Mouse (Mus musculus) MEL (cell line): ENCODE measurements around the gene Maf. TPM values are rescaled to one million over a fixed set of nuclear protein-coding genes. Genes with fewer than 3 reads are reported as not detected.

Source experiments
- DNase-seq: peaks from one replicate; pipeline ENCODE4 v3.0.0; 2011; ENCODE audit warnings: low read depth, low spot score
- H3K27ac ChIP-seq: 2 replicates; pipeline ENCODE4 v1.5.1; 2012; ENCODE audit warnings: low read depth, mild to moderate bottlenecking, control low read depth, low read length, moderate library complexity; ENCODE audit not compliant: control insufficient read depth
- H3K27me3 ChIP-seq, 2 experiments: fragments of 150-350 bp in 1 of 2; sonication (generic) in 1 of 2; 2 replicates each; pipeline ENCODE4 v1.6.1; 2012; ENCODE audit warnings: low read length in 2 of 2, mild to moderate bottlenecking in 2 of 2, improper control_type of control experiment in 1 of 2, moderate library complexity in 1 of 2; ENCODE audit not compliant: insufficient read depth in 2 of 2, control insufficient read depth in 1 of 2
- H3K36me3 ChIP-seq, 2 experiments: 2 replicates each; pipeline ENCODE4 v1.6.1; 2012 to 2014; ENCODE audit warnings: low read length in 2 of 2, improper control_type of control experiment in 1 of 2, inconsistent platforms in 1 of 2, mild to moderate bottlenecking in 1 of 2; ENCODE audit not compliant: insufficient read depth in 2 of 2, control insufficient read depth in 1 of 2
- H3K4me1 ChIP-seq, 2 experiments: fragments of 150-350 bp in 1 of 2; sonication (generic) in 1 of 2; 2 replicates each; pipeline ENCODE4 v1.6.1; 2012; ENCODE audit warnings: low read length in 2 of 2, improper control_type of control experiment in 1 of 2, mild to moderate bottlenecking in 1 of 2; ENCODE audit not compliant: insufficient read depth in 2 of 2, control insufficient read depth in 1 of 2
- H3K4me3 ChIP-seq, 2 experiments: fragments of 150-350 bp in 1 of 2; sonication (generic) in 1 of 2; 2 replicates each; pipeline ENCODE4 v1.5.1; 2012; ENCODE audit warnings: low read depth in 2 of 2, low read length in 2 of 2, mild to moderate bottlenecking in 2 of 2, moderate library complexity in 2 of 2, control low read depth in 1 of 2, improper control_type of control experiment in 1 of 2; ENCODE audit not compliant: control insufficient read depth in 1 of 2, insufficient read depth in 1 of 2
- H3K79me2 ChIP-seq: 2 replicates; pipeline ENCODE4 v1.6.1; 2012; ENCODE audit warnings: mild to moderate bottlenecking, low read length, moderate library complexity; ENCODE audit not compliant: control insufficient read depth, poor library complexity, insufficient read depth
- H3K9ac ChIP-seq: 2 replicates; pipeline ENCODE4 v1.6.1; 2012; ENCODE audit warnings: low read depth, mild to moderate bottlenecking, control low read depth, low read length, moderate library complexity; ENCODE audit not compliant: control insufficient read depth, poor library complexity, severe bottlenecking
- H3K9me3 ChIP-seq: fragments of 150-350 bp; sonication (generic); replicated peaks from 2 replicates; pipeline ENCODE4 v1.6.1; 2012; ENCODE audit warnings: mild to moderate bottlenecking, low read length, improper control_type of control experiment, moderate library complexity; ENCODE audit not compliant: insufficient read depth
- CHD2 ChIP-seq: IDR thresholded peaks from 2 replicates; pipeline ENCODE4 v1.6.1; 2011; ENCODE audit warnings: low read length, improper control_type of control experiment
- E2F4 ChIP-seq: IDR thresholded peaks from 2 replicates; pipeline ENCODE4 v1.6.1; 2011; ENCODE audit warnings: low read depth, low read length, improper control_type of control experiment, borderline replicate concordance
- ETS1 ChIP-seq: IDR thresholded peaks from 2 replicates; pipeline ENCODE4 v1.6.1; 2012; ENCODE audit warnings: low read depth, mild to moderate bottlenecking, inconsistent platforms, low read length, improper control_type of control experiment, moderate library complexity
- GABPA ChIP-seq: IDR thresholded peaks from 2 replicates; pipeline ENCODE4 v1.6.1; 2012; ENCODE audit warnings: low read depth, mild to moderate bottlenecking, inconsistent platforms, low read length, improper control_type of control experiment, moderate library complexity
- HCFC1 ChIP-seq: IDR thresholded peaks from 2 replicates; pipeline ENCODE4 v1.6.1; 2012; ENCODE audit warnings: low read depth, mild to moderate bottlenecking, inconsistent platforms, low read length, improper control_type of control experiment, moderate library complexity
- JUND ChIP-seq: IDR thresholded peaks from 2 replicates; pipeline ENCODE4 v1.6.1; 2011; ENCODE audit warnings: low read depth, mild to moderate bottlenecking, improper control_type of control experiment, low read length
- KAT2A ChIP-seq: conservative IDR thresholded peaks from 2 replicates; pipeline ENCODE4 v1.6.1; 2012; ENCODE audit warnings: low read depth, low read length, improper control_type of control experiment, inconsistent platforms
- MAFK ChIP-seq: IDR thresholded peaks from 2 replicates; pipeline ENCODE4 v1.6.1; 2011; ENCODE audit warnings: low read depth, mild to moderate bottlenecking, low read length, improper control_type of control experiment, borderline replicate concordance
- MAX ChIP-seq: IDR thresholded peaks from 2 replicates; pipeline ENCODE4 v1.6.1; 2011; ENCODE audit warnings: low read length, improper control_type of control experiment
- MXI1 ChIP-seq: IDR thresholded peaks from 2 replicates; pipeline ENCODE4 v1.6.1; 2011; ENCODE audit warnings: mild to moderate bottlenecking, low read depth, low read length, improper control_type of control experiment
- MYB ChIP-seq: IDR thresholded peaks from 2 replicates; pipeline ENCODE4 v1.6.1; 2011; ENCODE audit warnings: mild to moderate bottlenecking, low read depth, low read length, improper control_type of control experiment
- MYC ChIP-seq: IDR thresholded peaks from 2 replicates; pipeline ENCODE4 v1.6.1; 2011; ENCODE audit warnings: low read depth, mild to moderate bottlenecking, low read length, improper control_type of control experiment, moderate library complexity
- NELFE ChIP-seq: IDR thresholded peaks from 2 replicates; pipeline ENCODE4 v1.6.1; 2011; ENCODE audit warnings: low read depth, low read length, improper control_type of control experiment
- NRF1 ChIP-seq: IDR thresholded peaks from 2 replicates; pipeline ENCODE4 v1.6.1; 2014; ENCODE audit warnings: low read depth, mild to moderate bottlenecking, inconsistent platforms, low read length, improper control_type of control experiment, moderate library complexity; ENCODE audit not compliant: poor library complexity, insufficient read depth, severe bottlenecking
- POLR2AphosphoS5 ChIP-seq: IDR thresholded peaks from 2 replicates; pipeline ENCODE4 v1.6.1; 2012; ENCODE audit warnings: low read depth, borderline replicate concordance, mild to moderate bottlenecking, inconsistent platforms, low read length, moderate library complexity, mixed read lengths
- RCOR1 ChIP-seq: IDR thresholded peaks from 2 replicates; pipeline ENCODE4 v1.6.1; 2012; ENCODE audit warnings: low read depth, mild to moderate bottlenecking, inconsistent platforms, low read length, improper control_type of control experiment
- SMC3 ChIP-seq: IDR thresholded peaks from 2 replicates; pipeline ENCODE4 v1.6.1; 2011; ENCODE audit warnings: low read depth, low read length, improper control_type of control experiment
- TBP ChIP-seq: IDR thresholded peaks from 2 replicates; pipeline ENCODE4 v1.8.0; 2011; ENCODE audit warnings: low read depth, low read length, improper control_type of control experiment
- UBTF ChIP-seq: IDR thresholded peaks from 2 replicates; pipeline ENCODE4 v1.6.1; 2012; ENCODE audit warnings: low read depth, mild to moderate bottlenecking, inconsistent platforms, low read length, improper control_type of control experiment, moderate library complexity, borderline replicate concordance; ENCODE audit not compliant: insufficient read depth
- USF1 ChIP-seq: IDR thresholded peaks from 2 replicates; pipeline ENCODE4 v1.6.1; 2014; ENCODE audit warnings: low read depth, mild to moderate bottlenecking, inconsistent platforms, low read length, improper control_type of control experiment, moderate library complexity
- USF2 ChIP-seq, 2 experiments: IDR thresholded peaks; 2 replicates each; pipeline ENCODE4 v1.6.1; 2011 to 2012; ENCODE audit warnings: improper control_type of control experiment in 2 of 2, low read length in 2 of 2, borderline replicate concordance in 1 of 2, inconsistent platforms in 1 of 2, low read depth in 1 of 2, mild to moderate bottlenecking in 1 of 2; ENCODE audit not compliant: insufficient read depth in 1 of 2
- ZKSCAN1 ChIP-seq: IDR thresholded peaks from 2 replicates; pipeline ENCODE4 v1.6.1; 2012; ENCODE audit warnings: low read depth, mild to moderate bottlenecking, inconsistent platforms, low read length, improper control_type of control experiment, moderate library complexity
- ZMIZ1 ChIP-seq: IDR thresholded peaks from 2 replicates; pipeline ENCODE4 v1.6.1; 2012; ENCODE audit warnings: low read depth, mild to moderate bottlenecking, inconsistent platforms, low read length, improper control_type of control experiment, moderate library complexity
- polyA plus RNA-seq, 2 experiments: library from polyadenylated mRNA; stranded (reverse) in 1 of 2; unstranded in 1 of 2; fragments of >175 nt in 1 of 2; fragments of >200 nt in 1 of 2; gene quantifications; 2 replicates each; pipeline versions ENCODE4 v1.2.1 to v1.2.4; 2012; ENCODE audit warnings: low replicate concordance in 2 of 2, low read depth in 1 of 2; ENCODE audit not compliant: insufficient read length in 2 of 2, insufficient read depth in 1 of 2, missing spikeins in 1 of 2
- total RNA-seq: library from RNA; depleted of rRNA; stranded (reverse); fragments of 300-350 nt; gene quantifications from 2 replicates; pipeline ENCODE4 v1.2.3, GENCODE M21; 2012

Maf gene
- total and polyA plus RNA-seq, 3 experiments = not detected

DNA sequence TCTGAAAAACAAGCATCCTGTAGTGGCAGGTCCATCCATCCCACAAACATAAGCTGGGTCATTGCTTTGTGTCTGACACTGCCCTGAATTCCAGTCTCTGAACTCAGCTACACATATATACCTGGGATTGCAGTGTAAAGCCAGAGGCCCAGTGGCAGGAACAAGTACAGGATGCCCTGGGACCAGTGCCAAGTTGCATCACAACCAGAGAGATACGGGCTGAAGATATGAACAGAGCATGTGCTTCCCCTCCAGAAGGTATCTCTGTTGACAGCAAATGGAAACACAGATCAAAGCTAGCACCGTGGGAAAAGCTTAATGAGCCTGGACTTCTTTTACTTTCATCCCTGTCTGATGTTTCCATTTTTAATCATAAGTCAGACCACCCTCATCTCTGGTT is 38.1 kb upstream of the Maf start:
- Histone ChIP-seq H3K9me3 (no peaks in the 10 kb centered on the region), H3K4me1 (no peaks in the 10 kb centered on the region), H3K27me3 (no peaks in the 10 kb centered on the region), H3K4me3 (no peak overlapping the region), H3K9ac (no peak overlapping the region), H3K79me2 (no peaks in the 10 kb centered on the region), H3K36me3 (no peaks in the 10 kb centered on the region), H3K27ac (no peak overlapping the region)
- no peak for TF ChIP-seq NELFE
- no peak for DNase-seq

- H3K9ac ChIP-seq = no peak overlapping the region
- H3K36me3 ChIP-seq = no peaks in the 10 kb centered on the region
- H3K79me2 ChIP-seq = no peaks in the 10 kb centered on the region
- no peaks in the 10 kb centered on the region for H3K27me3 ChIP-seq
- no peaks in the 10 kb centered on the region for H3K9me3 ChIP-seq
- H3K27ac ChIP-seq = no peak overlapping the region
- no peaks in the 10 kb centered on the region for H3K4me1 ChIP-seq
- TF ChIP-seq MAX (no peak), USF2 (IDR thresholded peaks at IDR 0.05; ENCODE audit: borderline replicate concordance in 1 of 2, insufficient read depth in 1 of 2, low read depth in 1 of 2, low read length in 2 of 2) (no peak), USF1 (no peak), UBTF (no peak), KAT2A (no peak), NRF1 (no peak), RCOR1 (no peak), JUND (no peak)
- no peak overlapping the region for H3K4me3 ChIP-seq
- DNase-seq = no peak
Measured at GRCm38 (mm10) chr8:115743441-115743840, 35.8 kb upstream of the Maf start.

GRCm38 (mm10) chr8:115742646-115743045 is 35.1 kb upstream of the Maf start:
- H3K9ac ChIP-seq = no peak overlapping the region
- H3K27me3 ChIP-seq = no peaks in the 10 kb centered on the region
- no peaks in the 10 kb centered on the region for H3K4me1 ChIP-seq
- H3K79me2 ChIP-seq = no peaks in the 10 kb centered on the region
- no peak for DNase-seq
- no peaks in the 10 kb centered on the region for H3K9me3 ChIP-seq
- H3K36me3 ChIP-seq = no peaks in the 10 kb centered on the region
- no peak overlapping the region for H3K27ac ChIP-seq
- TF ChIP-seq MXI1 (no peak), TBP (no peak), ZKSCAN1 (no peak), NELFE (no peak), MYC (no peak), MAFK (no peak), E2F4 (no peak), ZMIZ1 (no peak), ETS1 (no peak), SMC3 (no peak), RCOR1 (no peak), USF2 (IDR thresholded peaks at IDR 0.05; ENCODE audit: borderline replicate concordance in 1 of 2, insufficient read depth in 1 of 2, low read depth in 1 of 2, low read length in 2 of 2) (no peak), CHD2 (no peak), GABPA (no peak), POLR2AphosphoS5 (no peak), HCFC1 (no peak), MYB (no peak)
- H3K4me3 ChIP-seq = no peak overlapping the region
